Mouse (Mus musculus) right cerebral cortex, postnatal 14 days (tissue): ENCODE results near the gene 1810010D01Rik.

Experiments
- DNase-seq: peaks from one replicate; pipeline ENCODE4 v3.0.0; 2022

The 1810010D01Rik gene

GRCm38 (mm10) chr7:145173563-145173962 lies 34.4 kb downstream of the 1810010D01Rik start:
- no peak for DNase-seq

DNA sequence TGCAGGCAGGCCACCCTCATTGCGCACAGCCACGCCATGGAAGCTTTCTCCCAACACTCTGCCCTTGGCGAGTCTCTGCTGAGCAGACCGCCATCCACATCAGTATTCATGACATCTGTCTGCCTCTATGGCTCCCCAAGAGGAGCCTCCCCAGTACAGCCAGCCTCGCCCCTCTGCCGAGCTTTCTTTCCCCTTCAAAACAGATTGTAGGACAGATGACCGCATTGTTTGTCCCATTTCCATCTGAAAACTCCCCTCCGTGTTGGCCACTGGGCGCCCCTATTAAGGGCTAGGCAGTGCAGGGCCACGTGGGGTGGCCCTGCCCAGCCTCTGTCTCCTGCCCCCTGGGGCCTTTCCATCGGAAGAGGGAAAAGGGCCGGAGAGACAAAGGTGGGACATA lies 34.8 kb downstream of the 1810010D01Rik start:
- DNase-seq, result no peak

- no peak for DNase-seq
Measured at GRCm38 (mm10) chr7:145169703-145170102, 38.2 kb downstream of the 1810010D01Rik start.

DNA sequence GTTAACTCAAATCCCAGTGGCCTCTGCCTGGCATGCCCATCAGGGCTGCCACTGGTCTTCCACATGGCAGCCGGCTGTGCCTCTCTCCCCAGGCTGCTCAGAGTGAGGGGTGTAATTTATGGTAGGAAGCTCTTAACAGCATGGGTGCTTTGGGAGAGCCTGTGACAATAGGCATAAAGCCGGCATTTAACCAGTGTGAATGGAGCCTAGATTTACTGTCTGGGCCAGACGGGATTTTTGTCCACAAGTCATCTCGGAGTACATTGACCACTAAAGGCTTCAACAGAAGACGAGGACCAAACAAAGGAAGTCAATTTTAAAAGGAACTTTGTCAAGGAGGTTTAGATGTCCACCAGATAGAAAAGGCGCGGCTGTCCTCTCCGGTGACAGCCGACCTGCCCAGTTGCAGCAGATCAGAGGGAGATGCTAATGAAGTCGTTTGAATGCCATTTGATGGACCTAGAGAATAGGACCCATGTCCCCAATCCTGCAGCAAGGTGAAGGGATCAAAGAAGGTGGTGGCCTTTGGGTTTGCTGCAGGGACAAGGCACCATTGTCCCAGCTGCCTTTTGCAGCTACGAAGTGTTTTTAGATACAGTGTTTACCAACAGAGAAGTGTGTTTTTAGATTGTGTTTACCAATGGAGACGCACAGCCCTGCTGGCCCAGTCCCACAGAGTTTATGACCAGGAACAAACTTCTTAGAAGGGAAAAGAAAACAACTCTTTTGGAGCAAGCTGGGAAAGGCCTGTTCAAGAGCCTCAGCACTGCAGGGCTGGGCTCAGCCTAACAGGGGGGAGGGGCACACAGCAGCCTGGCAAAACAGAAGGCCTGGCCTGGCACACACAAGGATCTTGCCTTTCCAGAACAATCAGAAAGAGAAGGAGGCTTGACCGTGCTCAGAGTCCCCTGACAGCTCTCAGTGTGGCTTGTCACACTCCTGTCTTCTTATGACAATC lies 48.4 kb downstream of the 1810010D01Rik start:
- DNase-seq, result peak; percentile 28
